Mouse (Mus musculus): ENCODE measurements around the gene March4. TPM values are rescaled to one million over a fixed set of nuclear protein-coding genes. Genes with fewer than 3 reads are reported as not detected.

The March4 gene
- 0.08 and 0.11 TPM in 2 replicates for polyA plus RNA-seq (2015; fragmentation: Nextera tagmentation; extraction: Ambion mirVana)

DNA sequence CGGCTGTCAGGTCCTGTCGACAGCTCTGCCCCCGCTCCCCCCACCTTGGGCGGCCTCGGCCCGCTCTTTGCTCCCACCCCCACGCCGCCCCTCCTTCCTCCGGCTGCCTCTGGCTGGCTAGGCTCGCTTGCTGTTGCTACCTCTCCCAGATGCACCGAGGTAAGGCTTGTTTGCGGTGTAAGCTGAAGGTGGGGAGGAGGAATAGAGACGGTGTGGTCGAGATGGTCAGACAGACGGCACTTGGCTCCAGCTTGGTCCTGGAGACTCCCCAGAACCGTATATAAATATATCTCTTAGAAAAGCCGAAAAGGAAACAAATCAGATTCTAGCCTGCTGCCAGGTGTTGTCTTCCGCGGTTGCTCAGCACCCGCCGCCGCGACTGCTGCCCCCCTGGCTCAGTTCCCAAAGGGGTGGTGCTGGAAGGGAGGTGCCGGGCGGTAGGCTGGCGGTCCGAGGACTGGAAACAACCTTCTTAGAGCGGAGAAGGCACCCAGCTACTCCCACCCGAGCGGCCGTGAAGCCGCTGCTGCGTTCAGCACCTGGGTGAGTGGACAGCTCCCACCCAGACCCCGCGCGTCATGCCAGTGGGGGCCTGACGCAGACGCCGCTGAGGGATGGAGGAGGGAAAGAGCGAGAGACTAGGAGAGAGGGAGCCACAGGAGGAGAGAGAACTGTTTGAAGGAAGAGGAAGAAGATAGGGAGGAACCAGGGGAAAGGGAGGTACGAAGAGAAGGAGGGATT is at the start of gene March4:
Gene March4 (minus strand): TSS at position 320 of the 741 bp plus-strand sequence.
- peaks cover 3% of the 10 kb centered on the region; the same call in 1 of the 2 replicates for H3K27me3 ChIP-seq (ENCODE audit: control insufficient read depth, insufficient read depth, low read length)
- no peaks in the 10 kb centered on the region for H3K36me3 ChIP-seq (ENCODE audit: control insufficient read depth, insufficient read depth, low read length)
- H3K4me3 ChIP-seq (ENCODE audit: low read depth, low read length): peak within 1 kb of the TSS; percentile 24
- H3K4me1 ChIP-seq (replicated peaks; ENCODE audit: control insufficient read depth, insufficient read depth): no peaks in the 10 kb centered on the region
- 1% methylated on average over 38 of the region's 41 CpGs for WGBS
- 0 out of 2 replicates have a peak, but pooled peaks have one; percentile 4 for TF ChIP-seq CTCF (IDR thresholded peaks at IDR 0.05; ENCODE audit: low read depth)
- TF ChIP-seq EP300 (optimal IDR thresholded peaks at IDR 0.05): no peak
- peak within 1 kb of the TSS; percentile 48 for H3K4me2 ChIP-seq (replicated peaks; ENCODE audit: low read depth)
- ATAC-seq (ENCODE audit: low FRiP score, low TSS enrichment) (peak; percentile 85), DNase-seq (ENCODE audit: low spot score) (peak; percentile 80)
- H3K9ac ChIP-seq (ENCODE audit: low read length): no peak within 1 kb of the TSS
- no peaks in the 10 kb centered on the region for H3K9me3 ChIP-seq (ENCODE audit: control insufficient read depth, low read length)
- H3K27ac ChIP-seq (replicated peaks): no peak within 1 kb of the TSS

GRCm38 (mm10) chr1:72585971-72586875 is 49.5 kb upstream of the March4 start:
- H3K9ac ChIP-seq (ENCODE audit: low read length): no peak overlapping the region
- TF ChIP-seq EP300 (optimal IDR thresholded peaks at IDR 0.05) (no peak), CTCF (IDR thresholded peaks at IDR 0.05; ENCODE audit: low read depth) (no peak)
- H3K9me3 ChIP-seq (ENCODE audit: control insufficient read depth, low read length): no peaks in the 10 kb centered on the region
- 83% methylated on average over 17 of the region's 17 CpGs for WGBS
- no peaks in the 10 kb centered on the region for H3K4me1 ChIP-seq (replicated peaks; ENCODE audit: control insufficient read depth, insufficient read depth)
- H3K4me3 ChIP-seq (ENCODE audit: low read depth, low read length): no peak overlapping the region
- H3K27ac ChIP-seq (replicated peaks): no peak overlapping the region
- no peak overlapping the region for H3K4me2 ChIP-seq (replicated peaks; ENCODE audit: low read depth)
- H3K27me3 ChIP-seq (ENCODE audit: control insufficient read depth, insufficient read depth, low read length): no peaks in the 10 kb centered on the region
- no peak for DNase-seq (ENCODE audit: low spot score)
- no peak for ATAC-seq (ENCODE audit: low FRiP score, low TSS enrichment)
- peaks cover 7% of the 10 kb centered on the region; the same call in 1 of the 2 replicates for H3K36me3 ChIP-seq (ENCODE audit: control insufficient read depth, insufficient read depth, low read length)

GRCm38 (mm10) chr1:72583906-72584305 is 47.2 kb upstream of the March4 start:
- Histone ChIP-seq H3K9me3 (ENCODE audit: control insufficient read depth, low read length) (no peaks in the 10 kb centered on the region), H3K36me3 (ENCODE audit: control insufficient read depth, insufficient read depth, low read length) (peaks cover 7% of the 10 kb centered on the region; the same call in 1 of the 2 replicates), H3K4me3 (ENCODE audit: low read depth, low read length) (peak overlapping the region; percentile 77), H3K27ac (replicated peaks) (peak overlapping the region; percentile 82), H3K9ac (ENCODE audit: low read length) (no peak overlapping the region), H3K4me2 (replicated peaks; ENCODE audit: low read depth) (peak overlapping the region; percentile 61), H3K4me1 (replicated peaks; ENCODE audit: control insufficient read depth, insufficient read depth) (no peaks in the 10 kb centered on the region), H3K27me3 (ENCODE audit: control insufficient read depth, insufficient read depth, low read length) (no peaks in the 10 kb centered on the region)
- ATAC-seq (ENCODE audit: low FRiP score, low TSS enrichment): no peak
- no peak for DNase-seq (ENCODE audit: low spot score)
- no peak for TF ChIP-seq CTCF (IDR thresholded peaks at IDR 0.05; ENCODE audit: low read depth)
- no peak for TF ChIP-seq EP300 (optimal IDR thresholded peaks at IDR 0.05)
- WGBS: 39% methylated on average over 4 of the region's 4 CpGs

- WGBS: under 1% methylated on average over 25 of the region's 25 CpGs
- Histone ChIP-seq H3K9me3 (ENCODE audit: control insufficient read depth, low read length) (no peaks in the 10 kb centered on the region), H3K4me2 (replicated peaks; ENCODE audit: low read depth) (peak within 1 kb of the TSS; percentile 61), H3K4me3 (ENCODE audit: low read depth, low read length) (peak within 1 kb of the TSS; percentile 77), H3K27me3 (ENCODE audit: control insufficient read depth, insufficient read depth, low read length) (no peaks in the 10 kb centered on the region), H3K9ac (ENCODE audit: low read length) (peak within 1 kb of the TSS; percentile 62), H3K4me1 (replicated peaks; ENCODE audit: control insufficient read depth, insufficient read depth) (no peaks in the 10 kb centered on the region), H3K36me3 (ENCODE audit: control insufficient read depth, insufficient read depth, low read length) (peaks cover 7% of the 10 kb centered on the region; the same call in 1 of the 2 replicates), H3K27ac (replicated peaks) (peak within 1 kb of the TSS; percentile 82)
- TF ChIP-seq EP300 (optimal IDR thresholded peaks at IDR 0.05): no peak
- no peak for TF ChIP-seq CTCF (IDR thresholded peaks at IDR 0.05; ENCODE audit: low read depth)
- ATAC-seq (ENCODE audit: low FRiP score, low TSS enrichment): peak; percentile 100
- peak; percentile 92 for DNase-seq (ENCODE audit: low spot score)
These were observed 46.4 kb upstream of the March4 start, which contains the start of gene Smarcal1 for GRCm38 (mm10) chr1:72582947-72583731. Gene Smarcal1, plus strand, starts transcription at chr1:72583251.

DNA sequence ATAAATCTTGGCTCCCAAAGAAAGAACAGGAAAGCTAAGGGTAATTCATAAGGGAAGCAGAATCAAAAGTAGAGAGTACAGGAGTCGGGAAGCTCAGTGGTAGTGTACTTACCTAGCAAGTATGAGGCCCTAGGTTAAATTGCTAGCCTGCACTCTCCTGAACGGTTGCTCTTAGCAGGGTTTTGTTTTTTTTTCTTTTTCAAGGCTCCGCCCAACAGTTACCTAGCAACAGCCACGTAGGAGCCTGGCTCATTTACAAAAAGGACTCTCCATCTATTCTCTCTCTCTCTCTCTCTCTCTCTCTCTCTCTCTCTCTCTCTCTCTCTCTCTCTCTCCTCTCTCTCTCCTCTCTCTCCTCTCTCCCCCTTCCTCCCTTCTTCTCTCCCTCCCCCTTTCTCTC is 42.1 kb upstream of the March4 start:
- DNase-seq (ENCODE audit: low spot score): no peak
- Histone ChIP-seq H3K27ac (replicated peaks) (no peak overlapping the region), H3K4me2 (replicated peaks; ENCODE audit: low read depth) (no peak overlapping the region), H3K9me3 (ENCODE audit: control insufficient read depth, low read length) (no peaks in the 10 kb centered on the region), H3K4me1 (replicated peaks; ENCODE audit: control insufficient read depth, insufficient read depth) (no peaks in the 10 kb centered on the region), H3K27me3 (ENCODE audit: control insufficient read depth, insufficient read depth, low read length) (no peaks in the 10 kb centered on the region), H3K9ac (ENCODE audit: low read length) (no peak overlapping the region), H3K4me3 (ENCODE audit: low read depth, low read length) (no peak overlapping the region), H3K36me3 (ENCODE audit: control insufficient read depth, insufficient read depth, low read length) (no peaks in the 10 kb centered on the region)
- 30% methylated on average over 4 of the region's 4 CpGs for WGBS
- ATAC-seq (ENCODE audit: low FRiP score, low TSS enrichment): no peak
- TF ChIP-seq EP300 (optimal IDR thresholded peaks at IDR 0.05) (no peak), CTCF (IDR thresholded peaks at IDR 0.05; ENCODE audit: low read depth) (no peak)
